Mouse (Mus musculus): Measurements from ENCODE around the gene Zfp598. TPM values are rescaled to one million over a fixed set of nuclear protein-coding genes. Genes with fewer than 3 reads are reported as not detected.
"Not testable (repeated sequence)": the region's sequence is repeated elsewhere in the genome, so short reads cannot be mapped to it uniquely, and the experiment has no call there.

Gene Zfp598
- total RNA-seq, 2 experiments from 2014 or later, result 23.1 to 25.4 TPM

GRCm38 (mm10) chr17:24719494-24720222 lies 50.2 kb downstream of the Zfp598 start:
- peak; percentile 98 for DNase-seq (ENCODE audit: low spot score)

GRCm38 (mm10) chr17:24720616-24721015 lies 51.1 kb downstream of the Zfp598 start:
- DNase-seq (ENCODE audit: low spot score), result not testable (repeated sequence)

- DNase-seq (ENCODE audit: low spot score), result not testable (repeated sequence)
These were observed 52.0 kb downstream of the Zfp598 start for GRCm38 (mm10) chr17:24721383-24721955.

- no peak for DNase-seq (ENCODE audit: low spot score)
These were observed 52.9 kb downstream of the Zfp598 start for GRCm38 (mm10) chr17:24722220-24722924.

- no peak for DNase-seq (ENCODE audit: low spot score)
These were observed 53.8 kb downstream of the Zfp598 start for GRCm38 (mm10) chr17:24723122-24723880.

GRCm38 (mm10) chr17:24723881-24724180 lies 54.3 kb downstream of the Zfp598 start:
- DNase-seq (ENCODE audit: low spot score), result no peak

GRCm38 (mm10) chr17:24724184-24724583 lies 54.7 kb downstream of the Zfp598 start, which contains the start of gene Ndufb10:
TSS of gene Ndufb10 (minus strand) at chr17:24724478.
- peak; percentile 96 for DNase-seq (ENCODE audit: low spot score)

- no peak for DNase-seq (ENCODE audit: low spot score)
These were observed 56.3 kb downstream of the Zfp598 start for GRCm38 (mm10) chr17:24725637-24726390.

- DNase-seq (ENCODE audit: low spot score), result peak; percentile 85
These were observed 58.1 kb downstream of the Zfp598 start, which contains the start of gene Rpl3l for GRCm38 (mm10) chr17:24727618-24728017. TSS of gene Rpl3l (plus strand) at chr17:24727820.

GRCm38 (mm10) chr17:24728184-24728583 lies 58.7 kb downstream of the Zfp598 start:
- no peak for DNase-seq (ENCODE audit: low spot score)

GRCm38 (mm10) chr17:24729067-24729466 lies 59.6 kb downstream of the Zfp598 start:
- peak; percentile 55 for DNase-seq (ENCODE audit: low spot score)

GRCm38 (mm10) chr17:24730787-24731186 lies 61.3 kb downstream of the Zfp598 start:
- no peak for DNase-seq (ENCODE audit: low spot score)

Other genes with a start within 250 kb of the Zfp598 start
- gene Eci1, start 243.0 kb upstream of the Zfp598 start, total RNA-seq (2021), result 100 to 1,000 TPM; 158 to 163 TPM
- 1 to 10 TPM; 1.0 to 1.3 TPM for gene Dnase1l2, start 226.6 kb upstream of the Zfp598 start, total RNA-seq (2021)
- 10 to 100 TPM; 10.8 TPM for gene E4f1, start 199.4 kb upstream of the Zfp598 start, total RNA-seq (2021)
- 10 to 100 TPM; 47.6 to 52.1 TPM for gene Pgp, start 199.3 kb upstream of the Zfp598 start, total RNA-seq (2021)
- gene Bricd5, start 195.8 kb upstream of the Zfp598 start, total RNA-seq (2021), result under 1 TPM in 1 of 2 experiments, not detected in 1; 0.31 TPM
- 10 to 100 TPM in 1 of 2 experiments, 1 to 10 TPM in 1; 9.9 to 11.1 TPM for gene Mlst8, start 190.6 kb upstream of the Zfp598 start, total RNA-seq (2021)
- under 1 TPM; 0.09 to 0.17 TPM for gene Caskin1, start 181.1 kb upstream of the Zfp598 start, total RNA-seq (2021)
- gene Traf7, start 141.7 kb upstream of the Zfp598 start, total RNA-seq (2021), result 10 to 100 TPM; 25.7 to 29.7 TPM
- gene Rab26, start 135.5 kb upstream of the Zfp598 start, total RNA-seq (2021), result not detected
- 10 to 100 TPM; 12.8 to 21.4 TPM for gene Pkd1, start 119.9 kb upstream of the Zfp598 start, total RNA-seq (2021)
- gene Tsc2, start 37.1 kb upstream of the Zfp598 start, total RNA-seq (2021), result 100 to 1,000 TPM in 1 of 2 experiments, 10 to 100 TPM in 1; 83.2 to 105 TPM
- 1 to 10 TPM; 2.5 to 3.5 TPM for gene Nthl1, start 37.0 kb upstream of the Zfp598 start, total RNA-seq (2021)
- 10 to 100 TPM; 31.8 to 55.0 TPM for gene Slc9a3r2, start 19.4 kb upstream of the Zfp598 start, total RNA-seq (2021)
- gene Npw, start 11.2 kb upstream of the Zfp598 start, total RNA-seq (2021), result not detected
- gene Syngr3, start 20.3 kb downstream of the Zfp598 start, total RNA-seq (2021), result under 1 TPM in 1 of 2 experiments, not detected in 1; 0.14 TPM
- 10 to 100 TPM; 41.1 to 48.3 TPM for gene Gfer, start 26.5 kb downstream of the Zfp598 start, total RNA-seq (2021)
- gene Noxo1, start 26.5 kb downstream of the Zfp598 start, total RNA-seq (2021), result under 1 TPM; 0.32 to 0.95 TPM
- 10 to 100 TPM; 15.4 to 16.0 TPM for gene Tbl3, start 38.0 kb downstream of the Zfp598 start, total RNA-seq (2021)
- not detected for gene Rnf151, start 48.4 kb downstream of the Zfp598 start, total RNA-seq (2021)
- 100 to 1,000 TPM; 548 to 574 TPM for gene Rps2, start 48.4 kb downstream of the Zfp598 start, total RNA-seq (2021)
- gene Ndufb10, start 54.8 kb downstream of the Zfp598 start, total RNA-seq (2021), result 100 to 1,000 TPM; 428 to 481 TPM
- gene Rpl3l, start 58.1 kb downstream of the Zfp598 start, total RNA-seq (2021), result 100 to 1,000 TPM; 764 to 767 TPM
- gene Msrb1, start 67.0 kb downstream of the Zfp598 start, total RNA-seq (2021), result 100 to 1,000 TPM; 139 to 179 TPM
- gene Hs3st6, start 83.3 kb downstream of the Zfp598 start, total RNA-seq (2021), result not detected
- not detected for gene Meiob, start 134.6 kb downstream of the Zfp598 start, total RNA-seq (2021)
- gene Hagh, start 170.5 kb downstream of the Zfp598 start, total RNA-seq (2021), result 10 to 100 TPM; 67.9 to 72.7 TPM
- gene Fahd1, start 180.7 kb downstream of the Zfp598 start, total RNA-seq (2021), result 10 to 100 TPM; 45.2 to 48.3 TPM
- 1 to 10 TPM; 2.2 to 2.6 TPM for gene Igfals, start 196.3 kb downstream of the Zfp598 start, total RNA-seq (2021)
- 10 to 100 TPM; 11.0 to 11.1 TPM for gene Nubp2, start 216.7 kb downstream of the Zfp598 start, total RNA-seq (2021)
- 10 to 100 TPM; 29.7 to 37.9 TPM for gene Spsb3, start 217.0 kb downstream of the Zfp598 start, total RNA-seq (2021)
- gene Eme2, start 225.4 kb downstream of the Zfp598 start, total RNA-seq (2021), result 1 to 10 TPM; 6.5 to 8.4 TPM
- 10 to 100 TPM; 79.4 to 86.3 TPM for gene Mrps34, start 225.4 kb downstream of the Zfp598 start, total RNA-seq (2021)
- gene Nme3, start 226.8 kb downstream of the Zfp598 start, total RNA-seq (2021), result 10 to 100 TPM; 11.8 to 12.3 TPM

Measured in gastrocnemius, adult 18-20 months (tissue).